Mouse (Mus musculus): ENCODE results near the gene Krtdap.
"Not testable (repeated sequence)": the region's sequence is repeated elsewhere in the genome, so short reads cannot be mapped to it uniquely, and the experiment has no call there.

Gene Krtdap

DNA sequence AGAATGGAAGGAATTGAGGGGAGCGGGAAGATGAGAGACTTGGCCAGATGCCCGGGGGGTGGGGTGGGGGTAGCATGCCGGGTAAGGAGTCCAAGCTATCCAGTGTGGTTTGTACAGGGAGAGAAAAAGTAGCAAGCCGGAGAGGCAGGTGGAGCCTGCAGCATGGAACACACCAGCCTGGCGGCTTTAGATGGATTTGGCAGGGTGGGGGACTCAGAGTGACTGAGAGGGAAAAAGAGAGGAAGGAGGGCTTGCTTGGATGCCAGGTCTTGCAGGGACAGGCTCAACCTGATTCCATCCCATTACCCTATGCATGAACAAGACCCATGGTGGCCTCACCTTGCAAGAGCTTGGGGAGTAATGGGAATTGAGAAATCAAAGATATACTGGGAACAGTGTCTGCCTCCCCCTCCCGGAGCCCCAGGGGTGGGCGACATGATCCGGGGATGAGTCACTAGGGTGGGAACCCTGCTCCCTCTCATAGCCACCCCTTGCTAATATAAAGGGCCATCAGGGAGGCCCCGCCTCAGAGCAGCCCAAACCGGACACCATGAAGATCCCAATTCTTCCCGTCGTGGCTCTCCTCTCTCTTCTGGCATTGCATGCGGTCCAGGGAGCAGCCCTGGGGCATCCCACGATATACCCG is at the start of gene Krtdap:
TSS of gene Krtdap (plus strand) at position 520 of the 646 bp plus-strand sequence.
- DNase-seq (ENCODE audit: extremely low spot score, low read depth, low spot score): no peak

DNA sequence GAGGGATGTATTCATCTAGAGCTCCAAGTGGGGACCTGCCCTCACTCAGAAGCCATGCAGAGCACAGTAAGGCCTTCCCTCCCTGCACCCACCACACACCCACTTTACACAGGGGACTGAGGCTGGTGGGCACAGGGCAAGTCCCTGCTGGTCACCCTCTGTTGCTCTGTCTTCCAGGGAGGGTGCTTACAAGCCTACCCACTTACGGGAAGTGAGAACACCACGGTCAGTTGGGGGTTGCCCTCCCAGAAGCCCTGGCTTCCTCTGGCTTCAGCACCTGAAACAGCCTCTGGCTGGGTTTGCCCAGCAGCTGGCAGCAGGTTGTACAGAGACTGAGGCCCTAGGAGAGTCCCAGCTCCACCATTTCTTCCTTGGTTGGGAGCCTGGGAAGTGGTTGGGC is 45.1 kb upstream of the Krtdap start:
- not testable (repeated sequence) for DNase-seq (ENCODE audit: extremely low spot score, low read depth, low spot score)

DNA sequence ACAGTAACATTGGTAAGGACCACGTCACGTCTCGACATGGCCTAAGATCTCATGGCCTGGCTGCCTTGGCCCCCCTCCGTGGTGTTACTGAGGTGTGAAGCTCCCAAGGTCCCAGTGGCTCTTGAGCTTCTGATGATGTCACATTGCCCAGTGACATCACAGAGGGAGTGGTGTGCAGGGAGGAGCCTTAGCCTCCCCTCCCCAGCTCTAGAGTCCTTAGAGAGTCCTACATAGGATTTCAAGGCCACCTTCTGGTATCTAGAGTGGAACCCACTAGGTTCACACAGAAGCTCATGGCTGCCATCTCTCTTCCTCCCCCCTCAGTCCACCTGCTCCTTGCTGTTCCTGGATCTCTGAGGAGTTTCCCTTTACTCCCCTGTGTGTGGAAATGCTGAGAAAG is 44.1 kb upstream of the Krtdap start, which contains the start of gene Gapdhs:
TSS of gene Gapdhs (minus strand) at position 65 of the 400 bp plus-strand sequence.
- DNase-seq (ENCODE audit: extremely low spot score, low read depth, low spot score): not testable (repeated sequence)

DNA sequence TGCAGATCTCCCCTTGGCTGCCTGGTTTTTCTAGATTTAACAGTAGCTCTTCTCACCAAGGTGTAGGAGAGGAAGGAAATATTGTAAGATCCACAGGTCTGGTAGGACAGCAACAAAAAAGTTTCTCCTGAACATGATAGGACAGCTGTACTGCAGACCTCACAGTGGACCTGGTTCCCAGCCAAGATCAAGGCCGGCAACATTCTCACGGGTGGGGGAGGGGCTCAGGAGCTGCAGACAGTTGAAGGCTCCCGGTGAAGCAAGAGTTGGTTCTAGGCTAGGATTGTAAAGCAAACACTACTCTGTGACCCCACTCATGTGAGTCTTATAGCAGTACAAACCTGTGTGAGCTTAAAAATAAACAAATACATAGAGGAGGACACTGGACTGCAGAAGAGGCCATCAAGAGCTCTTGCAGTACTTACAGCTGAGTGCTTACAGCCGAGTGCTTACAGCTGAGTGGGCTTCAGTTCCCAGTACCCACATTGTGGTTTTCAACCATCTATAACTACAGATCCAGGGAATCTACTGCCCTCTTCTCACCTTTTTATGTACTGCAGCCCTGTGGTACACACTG is 43.6 kb upstream of the Krtdap start:
- DNase-seq (ENCODE audit: extremely low spot score, low read depth, low spot score): no peak

DNA sequence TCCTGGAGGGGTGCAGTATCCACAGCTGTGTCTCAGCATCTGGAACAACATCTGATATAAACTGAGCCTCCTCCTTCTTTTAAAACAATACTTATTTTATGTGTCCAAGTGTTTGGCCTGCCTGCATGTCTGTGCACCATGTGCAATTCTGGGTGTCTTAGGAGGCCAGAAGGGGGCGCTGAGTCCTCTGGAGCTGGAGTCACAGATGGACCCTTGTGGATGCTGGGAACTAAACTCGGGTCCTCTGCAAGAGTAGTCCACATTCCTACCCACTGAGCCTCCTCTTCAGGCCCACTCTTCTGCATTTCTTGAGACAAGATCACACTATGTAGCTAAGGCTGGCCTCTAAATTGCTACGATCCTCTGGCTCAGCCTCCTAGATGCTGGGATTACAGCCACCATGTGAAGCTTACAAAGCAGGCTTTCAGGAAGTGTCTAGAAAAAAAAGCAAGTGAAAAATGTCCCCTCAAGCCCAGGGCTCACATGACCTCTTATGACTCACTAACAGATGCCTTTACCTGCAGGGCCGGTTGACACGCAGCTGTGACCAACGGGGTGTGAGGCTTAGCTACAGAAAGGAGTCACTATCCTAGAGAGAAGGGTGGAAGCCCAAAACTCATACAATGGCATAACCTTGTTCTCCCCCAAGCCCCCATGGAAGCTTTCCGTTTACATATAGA is 40.0 kb upstream of the Krtdap start:
- DNase-seq (ENCODE audit: extremely low spot score, low read depth, low spot score): no peak

DNA sequence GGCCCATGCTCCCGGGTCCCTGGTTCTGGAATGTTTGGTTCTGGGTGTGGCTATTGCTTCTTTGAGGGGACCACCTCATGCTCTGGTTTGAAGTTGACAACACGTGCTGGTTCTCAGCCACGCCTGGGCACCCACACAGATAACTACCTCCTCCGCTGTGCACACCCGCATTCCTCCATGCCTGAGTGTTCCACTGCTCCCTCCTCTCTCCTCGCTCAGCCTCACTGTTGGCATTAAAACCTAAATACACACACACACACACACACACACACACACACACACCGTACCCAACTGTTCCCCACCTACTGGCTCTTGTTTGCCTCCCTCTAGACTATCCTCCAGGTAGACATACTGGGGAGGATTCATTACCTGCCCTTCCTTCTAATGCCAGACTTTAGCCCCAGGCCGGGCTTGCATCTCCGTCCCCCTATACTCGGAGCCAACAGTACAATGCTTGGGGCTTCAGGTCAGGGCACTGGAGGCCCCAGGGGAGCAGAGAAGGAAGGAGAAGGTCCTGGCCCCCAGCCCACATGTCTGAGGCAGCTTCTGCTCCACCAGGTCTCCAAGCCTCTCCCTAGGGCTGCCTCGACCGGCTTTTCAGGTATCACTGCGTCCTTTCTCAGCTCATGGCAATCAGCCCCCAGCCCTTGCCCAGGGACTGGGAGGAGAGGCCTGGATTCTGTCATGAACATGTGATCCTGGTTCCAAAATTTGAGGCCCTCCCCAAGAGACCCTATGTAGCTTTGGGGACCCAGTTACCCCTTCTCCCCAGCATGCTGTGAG is 37.7 kb upstream of the Krtdap start:
- DNase-seq (ENCODE audit: extremely low spot score, low read depth, low spot score): no peak

DNA sequence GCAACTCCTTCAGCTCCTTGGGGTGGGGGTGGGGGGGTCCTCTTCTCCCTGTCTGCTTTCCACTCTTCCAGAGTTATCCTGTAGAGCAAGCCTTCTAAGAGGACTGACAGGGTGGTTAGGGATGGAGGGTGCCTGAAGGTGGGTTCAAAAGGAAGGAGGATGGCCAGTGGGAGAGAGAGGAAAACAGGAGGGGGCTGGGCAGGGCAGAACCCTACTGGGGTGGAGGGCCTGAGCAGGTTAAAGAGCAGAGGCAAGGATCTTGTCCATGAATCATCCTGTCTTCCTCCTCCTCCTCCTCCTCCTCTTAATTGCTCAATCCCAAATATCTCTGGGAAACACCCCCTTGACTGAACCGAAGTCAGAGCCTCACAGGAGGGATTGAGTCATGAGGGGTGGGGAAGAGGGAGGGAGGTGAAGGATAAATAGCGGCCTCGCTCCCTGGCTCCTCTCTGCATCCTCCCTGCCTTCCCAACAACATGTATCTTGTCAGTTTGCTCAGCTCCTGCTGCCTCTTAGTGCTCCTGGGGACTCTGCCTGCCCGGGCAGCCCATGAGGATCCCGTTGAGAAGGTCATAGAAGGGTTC is 36.5 kb upstream of the Krtdap start, which contains the start of gene Sbsn:
TSS of gene Sbsn (plus strand) at position 386 of the 584 bp plus-strand sequence.
- DNase-seq (ENCODE audit: extremely low spot score, low read depth, low spot score): no peak

DNA sequence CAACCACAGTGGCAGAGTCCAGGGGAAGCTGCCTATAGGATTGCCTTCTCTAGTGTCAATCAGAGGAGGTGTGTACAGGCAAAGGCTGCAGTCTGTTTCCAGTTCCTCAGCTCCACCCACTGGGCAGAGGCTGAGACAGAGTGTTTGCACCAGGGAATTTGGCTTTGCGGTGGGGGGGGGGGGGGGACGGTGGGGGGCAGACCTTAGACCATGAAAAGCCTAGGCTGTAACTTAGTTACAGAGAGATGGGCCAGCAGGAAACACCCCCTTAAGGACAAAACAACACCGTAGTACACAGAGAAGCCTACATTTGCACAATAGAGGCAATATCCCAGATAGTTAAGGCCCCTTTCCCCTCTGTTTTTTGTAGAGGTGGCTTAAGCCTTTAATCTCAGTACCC is 30.7 kb upstream of the Krtdap start:
- no peak for DNase-seq (ENCODE audit: extremely low spot score, low read depth, low spot score)

DNA sequence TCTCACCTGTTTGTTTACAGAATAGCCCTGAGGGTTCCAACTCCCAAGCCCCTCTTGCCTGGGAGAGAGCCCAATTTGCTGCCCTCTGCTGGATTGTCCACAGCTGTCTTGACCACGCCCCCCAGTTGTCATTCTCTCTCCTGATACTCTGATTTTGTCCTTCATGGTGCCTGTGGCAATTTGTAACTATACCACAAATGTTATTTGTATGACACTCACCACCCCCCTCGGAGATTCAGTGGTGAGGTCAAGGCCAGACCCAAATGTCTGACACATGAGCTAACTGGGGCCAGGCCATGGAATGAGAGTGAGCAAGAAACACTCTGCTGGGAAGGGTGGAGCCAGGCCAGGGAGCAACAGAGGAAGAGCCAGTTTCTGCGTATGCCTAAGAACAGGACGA is 28.8 kb upstream of the Krtdap start:
- no peak for DNase-seq (ENCODE audit: extremely low spot score, low read depth, low spot score)

DNA sequence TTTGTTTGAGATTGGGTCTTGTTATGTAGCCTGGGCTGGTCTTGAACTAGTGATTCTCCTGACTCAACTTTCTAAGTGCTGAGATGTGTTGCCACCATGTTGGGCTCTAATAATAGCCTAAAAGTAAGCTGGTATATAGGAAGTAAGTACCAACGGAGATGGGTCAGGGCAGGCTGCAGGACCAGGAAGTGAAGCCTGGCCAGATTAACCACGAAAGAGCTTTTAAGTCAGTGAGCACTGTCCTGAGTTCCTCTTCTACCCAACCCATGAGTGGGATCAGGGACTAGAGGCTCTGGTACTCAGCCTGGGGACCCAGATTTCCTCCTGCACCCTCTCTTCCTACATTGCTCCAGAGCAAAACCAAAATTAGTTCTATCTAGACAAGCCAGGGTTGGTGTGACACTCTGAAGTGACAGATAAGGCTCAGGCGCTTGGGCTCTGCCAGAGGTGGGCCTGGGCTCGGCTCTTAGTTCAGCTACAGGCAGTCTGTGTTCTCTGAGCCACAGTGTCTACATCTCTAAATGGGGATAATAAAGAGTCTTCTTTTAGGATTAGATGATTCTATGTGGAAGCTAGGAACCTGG is 25.8 kb upstream of the Krtdap start:
- DNase-seq (ENCODE audit: extremely low spot score, low read depth, low spot score): no peak

DNA sequence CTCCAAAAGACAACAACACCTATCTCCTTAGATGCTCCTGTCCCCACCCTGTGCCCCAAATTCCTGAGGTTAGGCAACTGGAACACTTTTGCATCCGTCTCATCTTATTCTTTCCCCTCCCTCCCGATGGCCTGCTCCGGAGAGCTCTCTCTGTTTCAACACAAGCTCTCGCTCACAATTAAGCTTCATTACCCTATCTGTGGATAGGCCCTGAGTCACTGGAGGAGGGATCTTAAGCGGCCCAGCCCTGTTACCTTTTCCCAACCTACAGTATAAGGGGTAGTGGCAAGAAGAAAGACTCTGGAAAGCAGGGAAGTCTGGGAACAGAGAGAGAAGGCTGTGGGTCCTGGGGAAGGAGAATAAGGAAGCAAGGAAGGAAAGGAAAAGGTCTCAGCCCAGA is 24.2 kb upstream of the Krtdap start, which contains the start of gene Dmkn:
TSS of gene Dmkn (plus strand) at position 301 of the 400 bp plus-strand sequence.
- DNase-seq (ENCODE audit: extremely low spot score, low read depth, low spot score): no peak

DNA sequence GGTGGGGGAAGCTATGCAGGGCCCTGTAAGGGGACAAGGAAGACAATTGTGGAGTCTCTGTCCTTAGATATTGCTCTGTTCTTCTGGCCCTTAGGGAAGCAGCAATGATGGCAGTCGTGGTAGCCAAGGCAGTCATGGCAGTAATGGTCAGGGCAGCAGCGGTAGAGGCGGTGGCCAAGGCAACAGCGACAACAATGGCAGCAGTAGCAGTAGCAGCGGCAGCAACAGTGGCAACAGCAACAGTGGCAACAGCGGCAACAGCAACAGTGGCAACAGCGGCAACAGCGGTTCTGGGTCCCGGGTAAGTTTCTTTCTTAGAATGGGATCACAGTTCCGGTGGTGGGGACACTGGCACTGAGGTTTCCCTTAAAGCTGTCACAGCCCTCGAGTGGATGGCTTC is 22.5 kb upstream of the Krtdap start:
- DNase-seq (ENCODE audit: extremely low spot score, low read depth, low spot score): no peak

DNA sequence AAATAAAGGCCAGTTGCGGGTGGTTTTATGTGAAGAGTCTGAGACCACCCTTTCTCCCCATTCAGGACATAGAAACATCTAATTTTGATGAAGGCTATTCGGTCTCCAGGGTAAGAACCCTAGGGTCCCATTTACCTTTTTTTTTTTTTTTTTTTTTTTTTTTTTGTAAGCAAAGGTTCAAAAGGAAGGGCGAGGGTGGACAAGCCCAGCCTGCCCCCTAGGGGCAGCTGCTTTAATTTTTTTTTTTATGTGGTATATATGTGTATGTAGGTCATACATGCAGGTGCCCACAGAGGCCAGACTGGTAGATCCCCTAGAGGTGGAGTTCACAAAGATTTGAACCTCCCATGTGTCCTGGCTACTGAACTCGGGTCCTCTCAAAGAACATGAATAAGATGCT is 21.3 kb upstream of the Krtdap start:
- DNase-seq (ENCODE audit: extremely low spot score, low read depth, low spot score): no peak

DNA sequence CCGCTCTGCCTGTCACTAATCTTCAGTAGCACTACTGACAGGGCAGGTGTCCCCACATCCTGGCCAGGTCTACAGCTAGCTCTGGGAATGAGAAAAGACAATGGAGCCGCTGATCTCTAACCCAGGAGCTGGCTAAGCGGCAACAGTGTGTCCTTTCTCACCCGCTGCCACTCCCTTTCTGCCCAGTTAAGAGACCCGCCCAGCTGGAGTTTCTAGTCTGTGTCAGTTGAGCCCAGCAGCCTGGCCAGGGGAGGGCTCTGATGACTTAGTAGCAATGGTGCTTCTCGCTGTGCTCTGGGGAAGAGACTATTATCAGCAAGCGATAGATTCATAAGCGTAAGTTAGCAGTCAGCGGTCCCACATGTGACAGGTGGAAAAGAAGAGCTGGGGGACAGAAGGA is 18.5 kb upstream of the Krtdap start:
- no peak for DNase-seq (ENCODE audit: extremely low spot score, low read depth, low spot score)

DNA sequence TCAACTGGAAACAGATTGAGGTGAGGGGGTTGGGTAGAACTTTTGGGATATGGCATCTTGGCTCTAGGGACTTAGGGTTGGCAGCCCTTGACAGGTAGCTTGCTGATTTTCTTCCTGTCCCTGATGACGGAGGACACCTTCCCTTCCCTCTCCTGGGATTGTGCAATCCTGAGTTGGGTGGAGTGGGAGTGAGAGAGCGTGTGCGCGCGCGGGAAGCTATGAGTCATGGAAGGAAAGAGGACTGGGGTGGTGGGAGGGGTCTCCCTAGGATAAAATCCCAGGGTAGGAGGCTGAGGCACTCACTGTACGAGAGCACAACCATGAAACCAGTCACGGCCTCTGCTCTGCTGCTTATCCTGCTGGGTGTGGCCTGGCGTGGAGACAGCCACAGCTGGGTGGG is 11.6 kb upstream of the Krtdap start:
- no peak for DNase-seq (ENCODE audit: extremely low spot score, low read depth, low spot score)

DNA sequence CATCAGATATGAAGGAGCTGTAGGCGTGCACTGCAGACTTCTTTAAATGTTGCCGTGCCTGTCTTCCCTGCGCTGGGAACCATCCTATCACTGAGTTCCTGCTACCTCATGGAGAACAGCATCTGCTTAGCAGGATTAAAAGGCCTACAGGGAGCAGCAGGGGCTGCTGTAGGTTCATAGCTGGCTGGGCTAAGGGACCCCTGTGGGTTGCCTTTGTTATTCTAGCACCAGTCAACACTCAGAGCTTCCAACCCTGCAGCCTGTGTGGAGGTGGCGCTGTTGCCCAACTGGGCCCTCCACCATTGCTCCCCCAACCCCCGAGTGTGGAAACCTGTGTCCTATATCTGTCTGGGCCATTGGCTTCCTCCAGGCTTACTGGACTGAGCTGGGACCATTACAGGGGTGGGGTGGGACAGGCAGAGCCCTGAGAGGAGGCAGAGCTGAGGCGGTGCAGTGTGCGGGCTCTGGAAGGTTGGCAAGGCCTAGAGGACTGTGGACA is 10.6 kb upstream of the Krtdap start:
- no peak for DNase-seq (ENCODE audit: extremely low spot score, low read depth, low spot score)

DNA sequence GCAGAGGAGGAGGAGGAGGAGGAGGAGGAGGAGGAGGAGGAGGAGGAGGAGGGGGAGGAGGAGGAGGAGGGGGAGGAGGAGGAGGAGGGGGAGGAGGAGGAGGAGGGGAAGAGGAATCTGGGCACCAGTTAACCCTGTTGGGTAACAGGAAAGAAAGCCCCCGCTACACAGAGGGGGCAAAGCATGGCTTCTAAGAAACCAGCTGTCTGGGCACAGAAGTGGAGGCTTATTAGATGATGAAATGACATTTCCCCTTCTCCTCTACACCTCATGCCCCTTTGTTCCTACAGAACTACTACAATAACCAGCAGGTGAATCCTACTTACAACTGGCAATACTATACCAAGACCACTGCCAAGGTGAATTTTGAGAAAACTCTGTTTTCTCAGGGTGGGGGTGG is 9.8 kb upstream of the Krtdap start:
- DNase-seq (ENCODE audit: extremely low spot score, low read depth, low spot score): no peak

DNA sequence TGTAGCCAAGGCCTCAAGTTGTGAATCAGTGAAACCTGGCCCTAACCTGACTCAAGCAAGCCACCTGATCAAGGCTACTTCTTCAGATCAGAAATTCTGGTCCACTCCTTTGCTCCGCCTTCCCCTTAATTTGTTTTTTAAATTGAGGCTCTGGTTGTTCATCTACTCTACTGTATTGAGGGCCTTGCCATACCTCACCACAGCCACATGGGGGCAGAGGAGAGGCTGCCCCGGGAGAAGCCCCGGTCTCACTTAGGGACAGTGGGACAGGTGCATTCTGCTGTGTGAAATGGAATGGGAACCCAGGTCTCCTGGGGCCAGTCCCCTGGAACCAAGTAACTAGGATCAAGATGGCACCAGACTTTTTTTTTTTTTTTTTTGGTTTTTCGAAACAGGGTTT is 5.9 kb upstream of the Krtdap start:
- no peak for DNase-seq (ENCODE audit: extremely low spot score, low read depth, low spot score)

DNA sequence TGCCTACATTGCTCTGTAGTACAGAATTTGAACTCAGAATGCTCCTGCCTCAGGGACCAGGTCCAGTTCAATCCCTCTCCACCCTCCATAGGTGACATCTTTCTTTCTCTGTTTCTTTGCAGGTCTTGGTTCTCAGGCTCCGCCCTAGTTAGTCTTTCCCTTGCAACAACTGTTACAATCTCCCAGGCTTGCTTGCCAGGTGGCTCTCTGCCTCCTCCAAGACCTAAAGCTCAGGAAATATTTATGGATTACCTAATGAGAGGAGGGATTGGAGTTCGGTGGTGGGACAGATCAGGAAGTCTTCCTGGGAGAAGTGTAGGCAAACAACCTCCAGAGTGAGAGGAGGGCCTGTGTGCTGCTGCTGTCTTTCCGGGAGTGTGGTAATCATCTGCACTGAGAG is 5.0 kb upstream of the Krtdap start:
- no peak for DNase-seq (ENCODE audit: extremely low spot score, low read depth, low spot score)

DNA sequence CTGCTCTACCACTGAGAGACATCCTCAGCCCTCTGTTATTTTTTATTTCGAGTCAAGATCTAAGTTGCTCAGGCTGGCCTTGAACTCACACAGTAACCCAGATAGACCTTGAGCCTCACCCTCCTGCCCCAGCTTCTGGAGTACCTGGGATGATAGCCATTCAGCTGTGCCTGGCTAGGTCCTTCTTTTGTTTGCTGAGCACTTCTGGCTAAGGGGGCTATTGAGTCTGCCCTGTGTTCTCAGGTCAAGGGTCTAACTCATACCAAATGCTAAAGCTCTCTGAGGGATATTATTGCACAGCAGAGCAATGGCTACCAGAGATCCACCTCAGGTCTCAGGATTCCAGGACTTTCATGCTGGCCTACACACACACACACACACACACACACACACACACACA is 2.5 kb upstream of the Krtdap start:
- DNase-seq (ENCODE audit: extremely low spot score, low read depth, low spot score): no peak

All from hindlimb bud, embryonic 11.5 days (tissue).